Mouse (Mus musculus) urinary bladder, postnatal 4 days (tissue): Measurements from ENCODE around the gene Cacng1.

Experiments used
- DNase-seq, 2 experiments: peaks; one replicate each; pipeline ENCODE4 v3.0.0; 2021 to 2022; ENCODE audit warnings: low spot score in 2 of 2

Cacng1 gene

GRCm38 (mm10) chr11:107707897-107708610, 8.3 kb downstream of the Cacng1 start:
- DNase-seq = no peak

GRCm38 (mm10) chr11:107705476-107706074, 10.7 kb downstream of the Cacng1 start:
- no peak for DNase-seq

GRCm38 (mm10) chr11:107705060-107705459, 11.3 kb downstream of the Cacng1 start:
- no peak for DNase-seq

GRCm38 (mm10) chr11:107703272-107704134, 12.8 kb downstream of the Cacng1 start:
- DNase-seq = peak in 1 of 2 experiments; percentile 28

- no peak for DNase-seq
These were observed 16.4 kb downstream of the Cacng1 start for GRCm38 (mm10) chr11:107699967-107700366.

GRCm38 (mm10) chr11:107693338-107693737, 23.0 kb downstream of the Cacng1 start:
- no peak for DNase-seq

GRCm38 (mm10) chr11:107691569-107691968, 24.8 kb downstream of the Cacng1 start:
- DNase-seq = no peak

- no peak for DNase-seq
These were observed 27.8 kb downstream of the Cacng1 start for GRCm38 (mm10) chr11:107688480-107688879.

- DNase-seq = no peak
These were observed 30.0 kb downstream of the Cacng1 start for GRCm38 (mm10) chr11:107686290-107686689.

- no peak for DNase-seq
These were observed 32.5 kb downstream of the Cacng1 start for GRCm38 (mm10) chr11:107683544-107684465.

GRCm38 (mm10) chr11:107682694-107683355, 33.5 kb downstream of the Cacng1 start:
- DNase-seq = no peak

- no peak for DNase-seq
These were observed 39.9 kb downstream of the Cacng1 start for GRCm38 (mm10) chr11:107676207-107676940.

- DNase-seq = no peak
These were observed 41.1 kb downstream of the Cacng1 start for GRCm38 (mm10) chr11:107675246-107675645.

- DNase-seq = no peak
These were observed 41.7 kb downstream of the Cacng1 start for GRCm38 (mm10) chr11:107674601-107675000.

GRCm38 (mm10) chr11:107674006-107674405, 42.3 kb downstream of the Cacng1 start:
- no peak for DNase-seq

GRCm38 (mm10) chr11:107668977-107669376, 47.3 kb downstream of the Cacng1 start:
- DNase-seq = no peak

- DNase-seq = no peak
These were observed 48.1 kb downstream of the Cacng1 start for GRCm38 (mm10) chr11:107668223-107668622.

GRCm38 (mm10) chr11:107667542-107667941, 48.8 kb downstream of the Cacng1 start:
- no peak for DNase-seq

GRCm38 (mm10) chr11:107662666-107663065, 53.7 kb downstream of the Cacng1 start:
- DNase-seq = no peak

GRCm38 (mm10) chr11:107660452-107660851, 55.9 kb downstream of the Cacng1 start:
- no peak for DNase-seq
